ENCODE assay signal across 8 mouse cellular contexts in the genomic region with DNA sequence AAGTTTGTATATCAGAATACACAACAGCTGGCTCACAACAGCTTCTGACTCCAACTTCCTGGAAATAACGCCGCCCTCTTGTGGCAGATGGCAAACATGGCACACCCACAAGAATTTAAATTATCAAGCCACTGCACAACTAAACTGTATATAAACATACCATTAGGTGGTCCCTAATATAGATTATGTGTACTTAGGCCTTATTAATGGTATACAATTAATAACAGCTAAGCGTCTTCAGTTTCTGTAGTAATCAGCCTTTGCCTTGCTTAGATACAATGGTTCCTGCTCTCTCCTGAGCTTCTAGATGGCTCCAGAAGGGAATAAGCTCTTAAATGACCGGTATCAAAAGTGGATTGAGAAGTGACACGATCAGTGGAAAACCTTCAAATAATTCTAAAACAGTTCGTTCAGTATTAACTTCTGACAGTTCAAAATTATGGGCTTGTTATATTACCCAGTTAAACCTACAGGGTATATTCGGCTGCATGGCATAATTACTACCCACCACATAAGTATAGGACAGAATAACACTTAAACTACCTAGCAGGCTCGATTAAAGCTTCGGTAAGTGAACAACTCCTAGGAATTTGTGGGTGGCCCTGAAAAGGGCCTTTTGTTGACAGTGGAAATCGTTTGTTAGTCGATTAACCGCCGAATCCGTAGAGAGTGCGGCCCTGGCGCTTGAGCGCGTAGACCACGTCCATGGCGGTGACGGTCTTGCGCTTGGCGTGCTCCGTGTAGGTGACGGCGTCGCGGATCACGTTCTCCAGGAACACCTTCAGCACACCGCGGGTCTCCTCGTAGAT. TPM values are rescaled to one million over a fixed set of nuclear protein-coding genes. Genes with fewer than 3 reads are reported as not detected.
DNase-seq lines count a peak whose midpoint lies in the region; ATAC-seq and TF ChIP-seq lines count a peak whose summit lies in the region.

No protein-coding gene starts in this region.

- TF ChIP-seq CTCF in lung, postnatal 0 days (IDR thresholded peaks at IDR 0.05), result peak; percentile 84
- TF ChIP-seq CTCF in olfactory bulb, adult 2 months (IDR thresholded peaks at IDR 0.05; ENCODE audit: insufficient read depth, low read depth, low read length), result no peak

- TF ChIP-seq POLR2A in olfactory bulb, adult 2 months (IDR thresholded peaks at IDR 0.05; ENCODE audit: insufficient read depth, low read depth, low read length), result no peak

- under 1% methylated on average over 21 of the region's 32 CpGs for WGBS in heart, embryonic 11.5 days (ENCODE audit: insufficient replicate concordance)
- WGBS in kidney, embryonic 16.5 days, result under 1% methylated on average over 22 of the region's 32 CpGs
- under 1% methylated on average over 23 of the region's 32 CpGs for WGBS in lung, postnatal 0 days
- under 1% methylated on average over 30 of the region's 32 CpGs for WGBS in olfactory bulb, adult 2 months

- H3K9ac ChIP-seq in heart, embryonic 11.5 days (ENCODE audit: low read depth, low read length), result peak overlapping the region; percentile 74
- H3K9ac ChIP-seq in kidney, embryonic 16.5 days (replicated peaks; ENCODE audit: low read length), result peak overlapping the region; percentile 76
- peak overlapping the region; percentile 43 for H3K9ac ChIP-seq in lung, postnatal 0 days (replicated peaks; ENCODE audit: low read depth)

- no peaks in the 10 kb centered on the region for H3K9me3 ChIP-seq in heart, embryonic 11.5 days (replicated peaks; ENCODE audit: control insufficient read depth, low read length)
- H3K9me3 ChIP-seq in kidney, embryonic 16.5 days (ENCODE audit: low read length), result no peaks in the 10 kb centered on the region
- H3K9me3 ChIP-seq in lung, postnatal 0 days (ENCODE audit: low read length), result no peaks in the 10 kb centered on the region

- H3K4me2 ChIP-seq in heart, embryonic 11.5 days, result peak overlapping the region; percentile 70
- H3K4me2 ChIP-seq in kidney, embryonic 16.5 days (replicated peaks; ENCODE audit: low read depth, low read length), result peak overlapping the region; percentile 71
- H3K4me2 ChIP-seq in lung, postnatal 0 days (replicated peaks; ENCODE audit: low read depth, low read length), result peak overlapping the region; percentile 70

- DNase-seq in right cerebral cortex, postnatal 10 days (ENCODE audit: low spot score in 2 of 2), result peak; percentile 61 to 64
- DNase-seq in right cerebral cortex, postnatal 36 days (ENCODE audit: low spot score in 2 of 2), result no peak
- peak; percentile 92 for DNase-seq in lung, postnatal 0 days (ENCODE audit: low spot score)
- no peak for DNase-seq in layer of hippocampus, adult 9-11 months

- H3K4me3 ChIP-seq in heart, embryonic 11.5 days (ENCODE audit: low read depth, low read length), result peak overlapping the region; percentile 45
- H3K4me3 ChIP-seq in kidney, embryonic 16.5 days (ENCODE audit: low read length), result peak overlapping the region; percentile 57
- H3K4me3 ChIP-seq in lung, postnatal 0 days (ENCODE audit: low read depth, low read length), result peak overlapping the region; percentile 40
- H3K4me3 ChIP-seq in olfactory bulb, adult 2 months (ENCODE audit: insufficient read depth, low read depth, low read length), result peak overlapping the region; percentile 73

- no peaks in the 10 kb centered on the region; the same call in 1 of the 2 replicates for H3K4me1 ChIP-seq in heart, embryonic 11.5 days (ENCODE audit: control insufficient read depth, insufficient read depth, low read length)
- peaks cover 18% of the 10 kb centered on the region; the same call in 1 of the 2 replicates for H3K4me1 ChIP-seq in kidney, embryonic 16.5 days (ENCODE audit: insufficient read depth, low read length)
- no peaks in the 10 kb centered on the region for H3K4me1 ChIP-seq in lung, postnatal 0 days (ENCODE audit: insufficient read depth, low read depth, low read length)
- peaks cover 5% of the 10 kb centered on the region; the same call in 1 of the 2 replicates for H3K4me1 ChIP-seq in olfactory bulb, adult 2 months (ENCODE audit: control insufficient read depth, insufficient read depth, low read length)

- TF ChIP-seq EP300 in lung, postnatal 0 days (IDR thresholded peaks at IDR 0.05), result peak; percentile 41; the same call in 1 of the 2 replicates

- peak; percentile 43 for ATAC-seq in common myeloid progenitor, adult 5-6 weeks (replicated peaks; ENCODE audit: low read depth, poor library complexity, severe bottlenecking)
- peak; percentile 36 for ATAC-seq in heart, embryonic 11.5 days (replicated peaks; ENCODE audit: insufficient number of reproducible peaks, low FRiP score, low TSS enrichment)
- ATAC-seq in kidney, embryonic 16.5 days (ENCODE audit: low FRiP score, low TSS enrichment), result peak; percentile 13
- ATAC-seq in lung, postnatal 0 days, result peak; percentile 17

- H3K27me3 ChIP-seq in heart, embryonic 11.5 days (ENCODE audit: control insufficient read depth, insufficient read depth, low read length), result no peaks in the 10 kb centered on the region
- H3K27me3 ChIP-seq in kidney, embryonic 16.5 days (ENCODE audit: insufficient read depth, low read length), result no peaks in the 10 kb centered on the region
- H3K27me3 ChIP-seq in lung, postnatal 0 days (replicated peaks; ENCODE audit: insufficient read depth, low read length), result no peaks in the 10 kb centered on the region

- peak overlapping the region; percentile 91 for H3K27ac ChIP-seq in heart, embryonic 11.5 days (ENCODE audit: low read depth, low read length)
- H3K27ac ChIP-seq in kidney, embryonic 16.5 days (ENCODE audit: low read length), result peak overlapping the region; percentile 98
- peak overlapping the region; percentile 86 for H3K27ac ChIP-seq in lung, postnatal 0 days (ENCODE audit: low read length)
- H3K27ac ChIP-seq in olfactory bulb, adult 2 months (ENCODE audit: insufficient read depth, low read depth, low read length), result peak overlapping the region; percentile 47

- H3K36me3 ChIP-seq in heart, embryonic 11.5 days (ENCODE audit: control insufficient read depth, insufficient read depth, low read length), result no peaks in the 10 kb centered on the region
- H3K36me3 ChIP-seq in kidney, embryonic 16.5 days (ENCODE audit: insufficient read depth, low read length), result no peaks in the 10 kb centered on the region
- no peaks in the 10 kb centered on the region for H3K36me3 ChIP-seq in lung, postnatal 0 days (ENCODE audit: insufficient read depth, low read length)

RNA-seq across cellular contexts. Expression of gene Hist1h4c, which starts 0.6 kb away (rescaled TPM):
- 434 and 555 TPM in 2 replicates for total RNA-seq in common myeloid progenitor, adult 5-6 weeks (2017)
- polyA plus RNA-seq in heart, embryonic 11.5 days (2014; fragmentation: Nextera tagmentation; extraction: Ambion mirVana), result 0.69 and 2.7 TPM in 2 replicates
- 4.5 and 5.9 TPM in 2 replicates for polyA plus RNA-seq in kidney, embryonic 16.5 days (2015; fragmentation: Nextera tagmentation; extraction: Ambion mirVana)
- 3.7 and 3.9 TPM in 2 replicates for polyA plus RNA-seq in lung, postnatal 0 days (2015; fragmentation: Nextera tagmentation; extraction: Ambion mirVana)
- polyA plus RNA-seq in olfactory bulb, adult 2 months (2012; ENCODE audit: insufficient read depth, insufficient read length, low replicate concordance, missing spikeins), result not detected in 2 replicates

RNA-seq across cellular contexts. Expression of gene Hist1h1t, which starts 2.1 kb away (rescaled TPM):
- total RNA-seq in common myeloid progenitor, adult 5-6 weeks (2017), result 0.55 and 3.1 TPM in 2 replicates
- polyA plus RNA-seq in heart, embryonic 11.5 days (2014; fragmentation: Nextera tagmentation; extraction: Ambion mirVana), result not detected in 2 replicates
- polyA plus RNA-seq in kidney, embryonic 16.5 days (2015; fragmentation: Nextera tagmentation; extraction: Ambion mirVana), result 0.26 TPM in 1 of 2 replicates, not detected in the other
- 0.13 TPM in 1 of 2 replicates, not detected in the other for polyA plus RNA-seq in lung, postnatal 0 days (2015; fragmentation: Nextera tagmentation; extraction: Ambion mirVana)
- polyA plus RNA-seq in olfactory bulb, adult 2 months (2012; ENCODE audit: insufficient read depth, insufficient read length, low replicate concordance, missing spikeins), result not detected in 2 replicates

RNA-seq across cellular contexts. Expression of gene Hfe, which starts 13.0 kb away (rescaled TPM):
- 3.6 and 4.3 TPM in 2 replicates for total RNA-seq in common myeloid progenitor, adult 5-6 weeks (2017)
- polyA plus RNA-seq in heart, embryonic 11.5 days (2014; fragmentation: Nextera tagmentation; extraction: Ambion mirVana), result 8.2 and 9.9 TPM in 2 replicates
- polyA plus RNA-seq in kidney, embryonic 16.5 days (2015; fragmentation: Nextera tagmentation; extraction: Ambion mirVana), result 9.3 and 9.4 TPM in 2 replicates
- polyA plus RNA-seq in lung, postnatal 0 days (2015; fragmentation: Nextera tagmentation; extraction: Ambion mirVana), result 25.3 and 26.3 TPM in 2 replicates
- polyA plus RNA-seq in olfactory bulb, adult 2 months (2012; ENCODE audit: insufficient read depth, insufficient read length, low replicate concordance, missing spikeins), result not detected in 2 replicates

RNA-seq across cellular contexts. Expression of gene Hist1h2bc, which starts 13.7 kb away (rescaled TPM):
- 224 and 276 TPM in 2 replicates for total RNA-seq in common myeloid progenitor, adult 5-6 weeks (2017)
- 31.3 and 31.9 TPM in 2 replicates for polyA plus RNA-seq in heart, embryonic 11.5 days (2014; fragmentation: Nextera tagmentation; extraction: Ambion mirVana)
- polyA plus RNA-seq in kidney, embryonic 16.5 days (2015; fragmentation: Nextera tagmentation; extraction: Ambion mirVana), result 72.4 and 78.3 TPM in 2 replicates
- polyA plus RNA-seq in lung, postnatal 0 days (2015; fragmentation: Nextera tagmentation; extraction: Ambion mirVana), result 67.5 and 69.5 TPM in 2 replicates
- polyA plus RNA-seq in olfactory bulb, adult 2 months (2012; ENCODE audit: insufficient read depth, insufficient read length, low replicate concordance, missing spikeins), result not detected in 2 replicates

RNA-seq across cellular contexts. Expression of gene Hist1h2ac, which starts 13.9 kb away (rescaled TPM):
- 114 and 119 TPM in 2 replicates for total RNA-seq in common myeloid progenitor, adult 5-6 weeks (2017)
- polyA plus RNA-seq in heart, embryonic 11.5 days (2014; fragmentation: Nextera tagmentation; extraction: Ambion mirVana), result 0.52 and 0.62 TPM in 2 replicates
- 1.3 and 1.6 TPM in 2 replicates for polyA plus RNA-seq in kidney, embryonic 16.5 days (2015; fragmentation: Nextera tagmentation; extraction: Ambion mirVana)
- 0.32 and 0.54 TPM in 2 replicates for polyA plus RNA-seq in lung, postnatal 0 days (2015; fragmentation: Nextera tagmentation; extraction: Ambion mirVana)
- polyA plus RNA-seq in olfactory bulb, adult 2 months (2012; ENCODE audit: insufficient read depth, insufficient read length, low replicate concordance, missing spikeins), result not detected in 2 replicates

Comparison
In these comparisons a context has a peak if more than half of its experiments do, and no peak if none do; other contexts are left out.
1. DNase-seq: peak in right cerebral cortex, postnatal 10 days (2 of 2) and lung, postnatal 0 days (single experiment); none in right cerebral cortex, postnatal 36 days (0 of 2) and layer of hippocampus, adult 9-11 months (single experiment).
2. H3K27ac ChIP-seq: peak in every context shown above with its lines; median percentile 98 in kidney, embryonic 16.5 days; 91 in heart, embryonic 11.5 days; 86 in lung, postnatal 0 days; 47 in olfactory bulb, adult 2 months.
3. Peak in every context shown above with its lines, with median percentiles within 50 percentile points of each other: ATAC-seq, H3K4me2 ChIP-seq, H3K4me3 ChIP-seq and H3K9ac ChIP-seq.